Mouse (Mus musculus) ES-Bruce4 (cell line): ENCODE results near the gene Lmnb2.

Source experiments
- CTCF ChIP-seq: IDR thresholded peaks from one replicate; pipeline ENCODE4 v1.8.1; 2011; ENCODE audit warnings: low read depth, low read length
- EP300 ChIP-seq: IDR thresholded peaks from 2 replicates; pipeline ENCODE4 v1.6.1; 2011; ENCODE audit warnings: low read depth, low read length; ENCODE audit not compliant: insufficient read depth
- POLR2A ChIP-seq: IDR thresholded peaks from one replicate; pipeline ENCODE4 v1.8.1; 2011; ENCODE audit warnings: low read length; ENCODE audit not compliant: insufficient read depth

- TF ChIP-seq CTCF (no peak), EP300 (no peak), POLR2A (no peak)
These were observed 18.7 kb upstream of the Lmnb2 start for GRCm38 (mm10) chr10:80936810-80937164.
